In the genomic region with DNA sequence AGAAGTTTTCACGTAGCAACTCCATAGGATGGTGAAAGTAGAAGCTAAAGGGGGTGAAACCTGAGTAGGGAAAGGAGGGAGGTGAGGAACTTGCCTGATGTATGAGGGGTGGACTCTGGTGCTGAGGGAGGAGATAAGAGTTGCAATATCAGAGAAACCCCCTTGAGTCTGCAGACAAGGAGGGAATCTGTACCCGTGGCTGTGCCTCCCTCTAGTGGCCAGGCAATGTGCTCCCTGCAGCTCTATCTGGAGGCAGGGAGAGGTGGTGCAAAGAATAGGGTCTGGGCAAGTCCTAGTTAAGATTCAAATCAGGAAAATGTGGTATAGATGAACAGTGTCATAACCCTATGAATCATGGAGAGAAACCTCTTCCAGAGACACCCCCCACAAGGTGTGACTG, we compare ENCODE assay signal across 10 mouse cellular contexts.
A peak's percentile ranks its signal among the peaks of the same experiment; 100 is the strongest.
DNase-seq lines count a peak whose midpoint lies in the region; ATAC-seq and TF ChIP-seq lines count a peak whose summit lies in the region.
"Had no signal": no experiment of that assay in that cellular context is flagged by ENCODE, and none has a peak within 500 bp of the region (broad histone marks: within the 10 kb centered on the region; RNA-seq: fewer than 3 reads in every experiment).

No protein-coding gene starts in this region.

- no peaks in the 10 kb centered on the region for H3K36me3 ChIP-seq in intestine, postnatal 0 days (ENCODE audit: control insufficient read depth, insufficient read depth)
- H3K36me3 ChIP-seq in intestine, embryonic 16.5 days (ENCODE audit: control insufficient read depth, insufficient read depth, low read length), result no peaks in the 10 kb centered on the region
- no peaks in the 10 kb centered on the region for H3K36me3 ChIP-seq in hindbrain, embryonic 13.5 days
- no peaks in the 10 kb centered on the region for H3K36me3 ChIP-seq in neural tube, embryonic 13.5 days
- H3K36me3 ChIP-seq: embryonic facial prominence, embryonic 13.5 days; liver, embryonic 15.5 days had no signal

- no peak overlapping the region for H3K27ac ChIP-seq in intestine, postnatal 0 days (ENCODE audit: low read depth, low read length)
- no peak overlapping the region for H3K27ac ChIP-seq in intestine, embryonic 16.5 days (ENCODE audit: low read length)
- H3K27ac ChIP-seq in hindbrain, embryonic 13.5 days, result no peak overlapping the region
- H3K27ac ChIP-seq in neural tube, embryonic 13.5 days (replicated peaks), result no peak overlapping the region
- H3K27ac ChIP-seq: embryonic facial prominence, embryonic 13.5 days; liver, embryonic 15.5 days had no signal

- H3K9me3 ChIP-seq in intestine, postnatal 0 days (ENCODE audit: control insufficient read depth), result no peaks in the 10 kb centered on the region
- H3K9me3 ChIP-seq in intestine, embryonic 16.5 days (ENCODE audit: control insufficient read depth, low read length), result no peaks in the 10 kb centered on the region
- no peaks in the 10 kb centered on the region for H3K9me3 ChIP-seq in hindbrain, embryonic 13.5 days
- H3K9me3 ChIP-seq in neural tube, embryonic 13.5 days, result no peaks in the 10 kb centered on the region
- H3K9me3 ChIP-seq: embryonic facial prominence, embryonic 13.5 days; liver, embryonic 15.5 days had no signal

- DNase-seq in MEL-GATA-1-ER (ENCODE audit: extremely low read depth, low read depth), result peak; percentile 2
- peak; percentile 17 to 20 for DNase-seq in cerebellum, postnatal 36 days
- DNase-seq in left cerebral cortex, postnatal 36 days (ENCODE audit: low spot score in 2 of 2), result peak; percentile 34 to 43

- ATAC-seq in intestine, postnatal 0 days, result no peak
- ATAC-seq in intestine, embryonic 16.5 days, result no peak
- ATAC-seq in hindbrain, embryonic 13.5 days (ENCODE audit: low FRiP score), result peak; percentile 72; the same call in 1 of the 2 replicates
- ATAC-seq in neural tube, embryonic 13.5 days (ENCODE audit: low read depth), result peak; percentile 56; the same call in 1 of the 2 replicates
- no peak for ATAC-seq in erythroid progenitor cell, adult 5-6 weeks (replicated peaks; ENCODE audit: low FRiP score, poor library complexity, severe bottlenecking)

- intact Hi-C loops in left cerebral cortex, postnatal 36 days (cut with DNase I), result loop anchor here (2.0 to 10.0 kb wide), 2 partner anchors 479 to 627 kb away; no protein-coding TSS in a partner anchor

- peak; percentile 80 for TF ChIP-seq CTCF in intestine, postnatal 0 days (IDR thresholded peaks at IDR 0.05; ENCODE audit: low read depth)

- no peaks in the 10 kb centered on the region for H3K4me1 ChIP-seq in intestine, postnatal 0 days (replicated peaks; ENCODE audit: control insufficient read depth, insufficient read depth, low read length)
- H3K4me1 ChIP-seq in intestine, embryonic 16.5 days (ENCODE audit: control insufficient read depth, insufficient read depth, low read length), result no peaks in the 10 kb centered on the region
- H3K4me1 ChIP-seq in hindbrain, embryonic 13.5 days (replicated peaks), result peaks cover 9% of the 10 kb centered on the region; the same call in 1 of the 2 replicates
- no peaks in the 10 kb centered on the region; the same call in 1 of the 2 replicates for H3K4me1 ChIP-seq in neural tube, embryonic 13.5 days (replicated peaks)
- H3K4me1 ChIP-seq: liver, embryonic 15.5 days had no signal

- WGBS in intestine, postnatal 0 days, result 45% methylated on average over 2 of the region's 2 CpGs
- WGBS in intestine, embryonic 16.5 days, result 36% methylated on average over 2 of the region's 2 CpGs
- 51% methylated on average over 2 of the region's 2 CpGs for WGBS in hindbrain, embryonic 13.5 days
- 55% methylated on average over 2 of the region's 2 CpGs for WGBS in neural tube, embryonic 13.5 days

- no peak overlapping the region for H3K9ac ChIP-seq in intestine, postnatal 0 days (ENCODE audit: low read depth, low read length)
- H3K9ac ChIP-seq in intestine, embryonic 16.5 days (ENCODE audit: low read depth, low read length), result no peak overlapping the region
- no peak overlapping the region for H3K9ac ChIP-seq in hindbrain, embryonic 13.5 days
- no peak overlapping the region for H3K9ac ChIP-seq in neural tube, embryonic 13.5 days
- H3K9ac ChIP-seq: embryonic facial prominence, embryonic 13.5 days; liver, embryonic 15.5 days had no signal

- H3K4me2 ChIP-seq in intestine, postnatal 0 days (replicated peaks; ENCODE audit: low read depth), result no peak overlapping the region
- H3K4me2 ChIP-seq in intestine, embryonic 16.5 days (ENCODE audit: low read depth, low read length), result no peak overlapping the region
- H3K4me2 ChIP-seq in hindbrain, embryonic 13.5 days, result no peak overlapping the region
- no peak overlapping the region for H3K4me2 ChIP-seq in neural tube, embryonic 13.5 days
- H3K4me2 ChIP-seq: embryonic facial prominence, embryonic 13.5 days; liver, embryonic 15.5 days had no signal

- H3K4me3 ChIP-seq in intestine, postnatal 0 days (ENCODE audit: low read depth, low read length), result no peak overlapping the region
- H3K4me3 ChIP-seq in intestine, embryonic 16.5 days (ENCODE audit: low read length), result no peak overlapping the region
- no peak overlapping the region for H3K4me3 ChIP-seq in hindbrain, embryonic 13.5 days
- H3K4me3 ChIP-seq in neural tube, embryonic 13.5 days, result no peak overlapping the region
- H3K4me3 ChIP-seq: embryonic facial prominence, embryonic 13.5 days; liver, embryonic 15.5 days had no signal

- H3K27me3 ChIP-seq in intestine, postnatal 0 days (replicated peaks; ENCODE audit: control insufficient read depth, insufficient read depth, low read length), result no peaks in the 10 kb centered on the region
- H3K27me3 ChIP-seq in intestine, embryonic 16.5 days (replicated peaks; ENCODE audit: control insufficient read depth, insufficient read depth, low read length), result no peaks in the 10 kb centered on the region
- H3K27me3 ChIP-seq in hindbrain, embryonic 13.5 days, result no peaks in the 10 kb centered on the region
- no peaks in the 10 kb centered on the region for H3K27me3 ChIP-seq in neural tube, embryonic 13.5 days
- H3K27me3 ChIP-seq: embryonic facial prominence, embryonic 13.5 days; liver, embryonic 15.5 days had no signal

Comparison
In these comparisons a context has a peak if more than half of its experiments do, and no peak if none do; other contexts are left out.
1. ATAC-seq: peak in hindbrain, embryonic 13.5 days (single experiment) and neural tube, embryonic 13.5 days (single experiment); none in intestine, postnatal 0 days (single experiment), intestine, embryonic 16.5 days (single experiment) and erythroid progenitor cell, adult 5-6 weeks (single experiment).
2. Peak in every context shown above with its lines, with median percentiles within 50 percentile points of each other: DNase-seq.